Mouse (Mus musculus): ENCODE measurements around the gene Rusc1.
"Not testable (repeated sequence)": the region's sequence is repeated elsewhere in the genome, so short reads cannot be mapped to it uniquely, and the experiment has no call there.

The Rusc1 gene

GRCm38 (mm10) chr3:89092509-89093090 lies 511 bp downstream of the Rusc1 start:
- DNase-seq (ENCODE audit: low read depth, low spot score) = no peak

DNA sequence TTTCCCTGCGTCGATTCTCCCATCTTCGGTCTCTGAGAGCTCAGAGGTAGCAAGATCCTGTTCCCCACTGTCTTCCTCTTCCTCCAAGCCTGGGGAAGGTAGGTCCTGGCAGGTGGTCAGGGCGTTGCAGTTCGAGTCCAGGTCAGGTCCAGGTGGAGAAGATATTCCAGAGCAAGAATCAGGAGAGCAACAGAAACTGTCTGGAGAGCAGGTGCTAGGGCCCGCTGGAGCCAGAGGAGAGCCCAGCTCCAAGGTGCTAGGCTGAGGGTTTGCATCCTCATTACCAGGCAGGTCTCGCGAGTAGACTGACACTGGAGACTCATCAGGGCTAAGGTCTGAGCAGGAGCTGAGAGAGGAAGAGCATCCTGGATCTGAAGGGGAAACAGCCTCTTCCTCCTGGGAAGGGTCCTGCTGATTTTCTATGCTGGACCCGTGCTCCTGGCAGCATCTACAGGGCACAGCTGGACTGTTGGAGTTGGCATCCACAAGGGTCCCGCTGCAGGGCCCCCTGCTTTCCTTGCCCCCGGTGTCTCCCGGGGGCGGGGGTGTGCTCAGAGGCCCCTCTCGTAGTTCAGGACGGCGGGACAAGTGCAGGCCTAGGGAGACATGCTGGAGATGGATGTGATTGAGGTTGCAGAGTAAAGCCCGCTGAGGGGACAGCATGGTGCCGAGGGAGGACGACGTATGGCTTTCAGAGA lies 1.2 kb downstream of the Rusc1 start:
- no peak for DNase-seq (ENCODE audit: low read depth, low spot score)

DNA sequence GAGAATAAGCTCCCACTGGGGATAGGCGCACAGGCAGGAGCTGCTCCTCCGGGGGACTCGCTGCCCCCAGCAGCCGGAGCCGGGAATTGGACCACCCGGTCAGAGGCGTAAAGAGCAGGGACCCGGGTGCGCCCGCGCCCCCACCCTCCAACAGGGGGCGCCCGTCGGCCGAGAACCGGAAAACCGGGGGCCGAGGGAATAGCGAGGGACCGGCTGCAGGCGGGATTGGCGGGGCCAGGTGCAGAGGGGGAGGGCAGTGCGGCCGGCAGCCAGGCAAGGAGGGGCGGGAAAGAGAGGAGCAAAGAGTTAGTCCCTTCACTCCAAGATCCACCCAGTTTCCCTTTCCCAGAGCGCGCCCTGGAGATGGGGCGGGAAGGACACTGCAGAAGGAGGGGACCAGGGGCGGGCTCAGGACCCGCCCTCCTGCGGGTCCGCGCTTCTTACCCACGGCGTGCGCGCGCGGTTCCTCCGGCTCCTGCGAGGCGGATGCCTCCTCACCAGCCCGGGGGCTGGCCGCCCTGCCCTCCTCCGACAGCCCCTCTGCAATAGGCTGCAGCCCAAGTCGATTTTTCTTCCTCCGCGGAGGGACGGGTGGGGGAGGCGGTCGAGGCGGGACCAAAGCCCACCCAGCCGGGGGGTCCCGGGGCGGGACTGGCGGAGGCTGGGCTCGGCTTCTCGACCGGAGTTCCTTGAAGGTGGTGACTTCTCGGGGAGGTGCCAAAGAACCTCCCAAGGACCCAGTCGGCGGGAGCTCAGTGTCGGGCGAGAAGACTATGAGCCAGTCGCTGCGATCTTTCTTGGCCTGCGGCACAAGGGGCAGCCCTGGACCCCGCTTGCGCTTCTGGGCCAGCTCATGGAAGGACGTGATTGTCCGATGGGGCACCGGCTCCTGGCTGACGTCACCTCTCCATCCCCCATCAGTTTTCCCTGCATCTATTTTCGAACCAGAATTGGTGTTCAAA lies 2.1 kb downstream of the Rusc1 start:
- DNase-seq (ENCODE audit: low read depth, low spot score) = no peak

- peak; percentile 69 for DNase-seq (ENCODE audit: low read depth, low spot score)
Measured at GRCm38 (mm10) chr3:89089882-89090591, 3.1 kb downstream of the Rusc1 start.

DNA sequence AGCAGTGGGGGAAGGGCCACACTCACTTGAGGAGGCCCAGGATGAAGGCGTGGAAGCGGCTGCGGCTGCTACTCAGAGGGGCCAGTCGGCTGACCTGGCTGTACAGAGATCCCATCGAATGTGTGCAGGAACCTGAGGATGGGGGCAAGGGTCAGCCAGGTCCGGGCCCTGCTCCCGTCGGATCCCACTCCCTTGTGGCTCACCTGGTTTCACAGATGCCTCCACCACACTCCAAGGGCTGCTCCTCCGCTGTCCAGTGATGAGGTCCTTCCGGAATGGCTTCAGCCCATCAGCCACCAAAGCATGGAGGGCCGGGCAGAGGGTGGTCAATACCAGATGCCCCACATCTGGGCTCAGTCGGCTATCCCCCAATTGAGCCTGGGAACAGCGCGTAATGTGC lies 4.1 kb downstream of the Rusc1 start:
- no peak for DNase-seq (ENCODE audit: low read depth, low spot score)

GRCm38 (mm10) chr3:89087338-89088110 lies 5.6 kb downstream of the Rusc1 start:
- no peak for DNase-seq (ENCODE audit: low read depth, low spot score)

- no peak for DNase-seq (ENCODE audit: low read depth, low spot score)
Measured at GRCm38 (mm10) chr3:89084654-89085190, 8.4 kb downstream of the Rusc1 start.

DNA sequence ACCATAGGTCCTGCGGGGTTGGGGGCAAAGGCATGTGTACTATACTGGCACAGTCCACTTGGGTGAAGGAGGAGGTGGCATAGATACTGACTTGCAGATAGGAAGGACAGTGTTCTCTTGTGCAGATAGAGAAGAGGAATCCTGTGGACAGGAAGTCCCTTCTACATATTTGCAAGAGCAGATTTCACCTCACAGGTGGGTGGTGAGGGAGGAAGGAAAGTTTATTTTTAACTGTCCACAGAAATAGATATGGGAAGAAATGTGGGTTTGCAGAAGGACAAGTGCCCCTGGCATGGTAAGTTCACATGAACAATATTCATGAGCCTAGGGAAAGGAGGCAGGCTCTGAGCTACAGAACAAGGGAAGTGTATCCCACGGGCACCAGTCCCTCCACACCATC lies 9.0 kb downstream of the Rusc1 start:
- DNase-seq (ENCODE audit: low read depth, low spot score) = no peak

GRCm38 (mm10) chr3:89082287-89082686 lies 10.8 kb downstream of the Rusc1 start:
- not testable (repeated sequence) for DNase-seq (ENCODE audit: low read depth, low spot score)

DNA sequence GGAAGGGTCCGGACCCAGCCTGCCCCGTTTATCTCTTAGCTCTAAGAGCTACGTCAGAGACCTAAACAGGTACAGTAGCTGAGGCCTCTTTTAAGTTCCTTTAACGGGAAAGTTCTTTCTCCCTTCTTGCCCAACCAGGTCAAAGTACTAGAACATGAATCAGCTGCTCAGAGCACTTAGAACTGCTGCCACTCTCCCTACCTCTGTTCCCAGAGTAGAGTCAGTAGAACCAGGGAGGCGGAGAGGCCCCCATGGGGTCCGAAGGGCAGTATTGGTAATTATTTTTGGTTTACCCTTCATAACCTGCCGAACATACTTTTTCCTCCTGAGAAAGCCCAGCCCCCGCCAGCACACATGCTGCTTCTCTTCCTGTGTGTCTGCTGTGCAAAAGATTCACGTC lies 15.7 kb downstream of the Rusc1 start:
- no peak for DNase-seq (ENCODE audit: low read depth, low spot score)

DNA sequence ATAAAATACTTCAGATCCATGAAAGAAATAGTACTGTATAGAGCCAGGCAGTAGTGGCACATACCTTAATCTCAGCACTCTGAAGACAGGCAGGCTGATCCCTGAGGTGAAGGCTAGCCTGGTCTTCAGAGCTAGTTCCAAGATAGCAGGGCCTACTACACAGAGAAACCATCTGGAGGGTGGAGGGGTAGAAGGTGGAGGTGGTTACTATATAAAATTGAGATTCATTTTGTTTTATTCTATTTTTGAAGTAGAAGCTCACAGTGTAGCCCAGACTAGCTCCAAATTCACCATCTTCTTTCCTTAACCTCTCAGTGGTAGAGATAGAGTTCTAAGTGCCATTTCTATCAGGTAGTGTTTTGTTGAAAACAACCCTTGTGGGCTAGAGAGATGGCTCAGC lies 25.8 kb downstream of the Rusc1 start:
- no peak for DNase-seq (ENCODE audit: low read depth, low spot score)

GRCm38 (mm10) chr3:89061696-89062095 lies 31.4 kb downstream of the Rusc1 start:
- no peak for DNase-seq (ENCODE audit: low read depth, low spot score)

DNA sequence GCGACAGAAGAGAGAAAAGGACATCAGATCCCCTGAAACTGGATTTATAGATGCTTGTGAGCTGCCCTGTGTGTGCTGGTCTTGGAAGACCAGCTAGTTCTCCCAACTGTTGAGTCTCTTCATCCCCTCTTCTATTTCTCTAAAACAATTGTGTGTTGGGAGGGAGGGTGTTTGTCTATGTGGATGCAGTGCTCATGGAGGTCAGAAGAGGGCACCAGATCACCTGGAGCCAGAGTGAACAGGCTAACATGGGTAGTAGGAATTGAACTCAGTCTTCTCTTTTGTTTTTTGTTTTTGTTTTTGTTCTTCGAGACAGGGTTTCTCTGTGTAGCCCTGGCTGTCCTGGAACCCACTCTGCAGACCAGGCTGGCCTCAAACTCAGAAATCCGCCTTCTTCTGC lies 34.3 kb downstream of the Rusc1 start:
- no peak for DNase-seq (ENCODE audit: low read depth, low spot score)

- DNase-seq (ENCODE audit: low read depth, low spot score) = no peak
Measured at GRCm38 (mm10) chr3:89058361-89058760, 34.8 kb downstream of the Rusc1 start.

DNA sequence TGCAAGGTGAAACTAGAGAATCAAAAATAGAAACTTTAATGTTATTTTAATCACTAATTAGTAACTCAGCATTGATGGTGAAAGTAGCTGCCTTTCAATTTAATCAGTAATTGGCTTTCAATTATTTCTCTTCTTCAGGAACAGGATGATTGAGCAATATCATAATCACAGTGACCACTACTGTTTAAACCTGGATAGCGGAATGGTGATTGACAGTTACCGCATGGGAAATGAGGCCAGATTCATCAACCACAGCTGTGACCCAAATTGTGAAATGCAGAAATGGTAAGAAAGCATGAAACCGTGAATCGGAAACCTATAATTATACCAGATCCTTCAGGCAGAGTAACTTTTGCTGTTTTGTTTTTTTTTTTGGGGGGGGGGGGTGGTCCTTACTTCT lies 49.8 kb downstream of the Rusc1 start:
- no peak for DNase-seq (ENCODE audit: low read depth, low spot score)
